In the genomic region with DNA sequence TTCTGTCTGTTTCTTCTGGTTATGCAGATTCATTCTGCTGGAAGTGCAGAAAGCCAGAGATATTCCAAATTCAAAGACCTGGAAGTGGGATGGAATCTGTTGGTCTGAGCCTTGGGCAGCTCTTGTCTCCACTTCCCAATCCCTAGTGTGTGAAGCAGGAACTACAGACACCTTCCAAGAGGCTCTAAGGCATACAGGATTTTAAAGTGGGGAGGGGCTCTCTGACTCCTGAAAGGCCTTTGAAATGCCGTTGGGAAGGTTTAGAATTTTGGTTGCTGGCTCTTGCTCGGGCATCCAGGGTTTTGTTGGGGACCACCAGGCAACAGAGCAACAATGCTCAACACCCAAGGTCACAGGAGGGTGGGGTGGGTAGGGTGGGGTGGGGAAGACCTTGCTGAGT, we compare ENCODE assay signal across 16 mouse cellular contexts. TPM values are rescaled to one million over a fixed set of nuclear protein-coding genes. Genes with fewer than 3 reads are reported as not detected.
A peak's percentile ranks its signal among the peaks of the same experiment; 100 is the strongest.
DNase-seq lines count a peak whose midpoint lies in the region; ATAC-seq and TF ChIP-seq lines count a peak whose summit lies in the region.
"Had no signal": no experiment of that assay in that cellular context is flagged by ENCODE, and none has a peak within 500 bp of the region (broad histone marks: within the 10 kb centered on the region; RNA-seq: fewer than 3 reads in every experiment).

No protein-coding gene starts in this region.

- no peaks in the 10 kb centered on the region for H3K27me3 ChIP-seq in hindbrain, embryonic 12.5 days
- H3K27me3 ChIP-seq: embryonic facial prominence, embryonic 13.5 days; hindbrain, embryonic 13.5 days; Patski had no signal

- no peak; the same call in 1 of the 2 replicates for TF ChIP-seq CTCF in left cerebral cortex, adult 2 months (IDR thresholded peaks at IDR 0.05)

- no peaks in the 10 kb centered on the region for H3K9me3 ChIP-seq in ES-E14 (ENCODE audit: control insufficient read depth, insufficient read depth, low read depth, low read length)
- no peaks in the 10 kb centered on the region for H3K9me3 ChIP-seq in hindbrain, embryonic 12.5 days (replicated peaks)
- H3K9me3 ChIP-seq: embryonic facial prominence, embryonic 13.5 days; heart, embryonic 10.5 days; hindbrain, embryonic 13.5 days had no signal

- H3K9ac ChIP-seq in ES-E14 (ENCODE audit: insufficient read depth, low read depth, low read length, poor library complexity, severe bottlenecking): no peak overlapping the region
- H3K9ac ChIP-seq in hindbrain, embryonic 12.5 days: no peak overlapping the region
- H3K9ac ChIP-seq: embryonic facial prominence, embryonic 13.5 days; hindbrain, embryonic 13.5 days had no signal

- in situ Hi-C loops in ES-E14 (cut with MboI; ENCODE audit: low sequenced_read_pairs in 2 of 2, unreplicated experiment in 2 of 2): no loop called here

- intact Hi-C loops in left cerebral cortex, adult 2 months (cut with DNase I): no loop called here

- H3K36me3 ChIP-seq in ES-E14 (ENCODE audit: control insufficient read depth, insufficient read depth, low read length, poor library complexity, severe bottlenecking): no peaks in the 10 kb centered on the region
- H3K36me3 ChIP-seq in hindbrain, embryonic 12.5 days: no peaks in the 10 kb centered on the region
- H3K36me3 ChIP-seq: embryonic facial prominence, embryonic 13.5 days; heart, embryonic 10.5 days; hindbrain, embryonic 13.5 days had no signal

- WGBS in hindbrain, embryonic 12.5 days: 63% methylated on average over 2 of the region's 2 CpGs

- H3K4me3 ChIP-seq in left cerebral cortex, adult 2 months: no peak overlapping the region
- no peak overlapping the region for H3K4me3 ChIP-seq in ES-E14 (ENCODE audit: insufficient read depth in 1 of 2, low read depth in 1 of 2, low read length in 2 of 2, poor library complexity in 1 of 2, severe bottlenecking in 1 of 2)
- H3K4me3 ChIP-seq in brown adipose tissue, adult 24 weeks (ENCODE audit: insufficient read depth, low read depth, low read length): no peak overlapping the region
- no peak overlapping the region for H3K4me3 ChIP-seq in hindbrain, embryonic 12.5 days
- H3K4me3 ChIP-seq: embryonic facial prominence, embryonic 13.5 days; gastrocnemius, adult 2 months; heart, embryonic 10.5 days; hindbrain, embryonic 13.5 days had no signal

- H3K4me2 ChIP-seq in hindbrain, embryonic 12.5 days (replicated peaks): no peak overlapping the region
- H3K4me2 ChIP-seq: embryonic facial prominence, embryonic 13.5 days; hindbrain, embryonic 13.5 days had no signal

- H3K4me1 ChIP-seq in ES-E14 (ENCODE audit: control insufficient read depth in 2 of 2, insufficient read depth in 2 of 2, low read length in 2 of 2, poor library complexity in 1 of 2): peaks cover 9 to 10% of the 10 kb centered on the region in 2 experiments
- peaks cover 7% of the 10 kb centered on the region for H3K4me1 ChIP-seq in brown adipose tissue, adult 24 weeks (ENCODE audit: control insufficient read depth, insufficient read depth, insufficient read length, low read length)
- peaks cover 36% of the 10 kb centered on the region for H3K4me1 ChIP-seq in hindbrain, embryonic 12.5 days

- peak overlapping the region; percentile 53; the same call in 1 of the 2 replicates for H3K27ac ChIP-seq in left cerebral cortex, adult 2 months
- H3K27ac ChIP-seq in ES-E14 (ENCODE audit: insufficient read depth, low read depth, low read length, poor library complexity, severe bottlenecking): no peak overlapping the region
- 0 out of 2 replicates have a peak overlapping the region, but pooled peaks have one; percentile 15 for H3K27ac ChIP-seq in brown adipose tissue, adult 24 weeks (replicated peaks; ENCODE audit: low read depth, low read length)
- no peak overlapping the region for H3K27ac ChIP-seq in hindbrain, embryonic 12.5 days
- H3K27ac ChIP-seq: embryonic facial prominence, embryonic 13.5 days had no signal

- DNase-seq in left cerebral cortex, adult 2 months (ENCODE audit: extremely low spot score in 1 of 2, low spot score in 2 of 2): no peak
- no peak for DNase-seq in left cerebral cortex, adult 18-20 months (ENCODE audit: low spot score in 2 of 2)
- peak; percentile 69 for DNase-seq in ES-CJ7 (ENCODE audit: low read depth, low spot score)
- peak; percentile 19 for DNase-seq in ES-E14 (ENCODE audit: low read depth, low spot score)
- no peak for DNase-seq in adrenal gland, postnatal 14 days
- DNase-seq: adrenal gland, adult 8-10 months; gastrocnemius, adult 2 months; gastrocnemius, postnatal 25 days had no signal

- ATAC-seq in hindbrain, embryonic 12.5 days (ENCODE audit: low FRiP score): no peak
- ATAC-seq: forebrain, embryonic 14.5 days; hindbrain, postnatal 0 days; Patski had no signal

TF ChIP-seq in ES-E14, 5 proteins besides CTCF, POLR2A, EP300 and RAD21:
- TF ChIP-seq HCFC1 (IDR thresholded peaks at IDR 0.05; ENCODE audit: borderline replicate concordance, insufficient read depth, low read length) (no peak), ZNF384 (IDR thresholded peaks at IDR 0.05; ENCODE audit: low read depth, low read length) (no peak), ZC3H11A (IDR thresholded peaks at IDR 0.05; ENCODE audit: borderline replicate concordance, low read depth, low read length) (no peak), MAFK (IDR thresholded peaks at IDR 0.05; ENCODE audit: insufficient read depth, low read depth, low read length) (no peak), CHD2 (IDR thresholded peaks at IDR 0.05; ENCODE audit: low read depth, low read length) (no peak)
TF ChIP-seq in ES-E14: peak in this region for 0.

RNA-seq across cellular contexts. Expression of a gene that starts 9.3 kb away (rescaled TPM):
- 1,000 to 10,000 TPM; 1,061 to 1,220 TPM for total RNA-seq in left cerebral cortex, adult 2 months (2021)
- 1,000 to 10,000 TPM; 1,087 to 1,156 TPM for total RNA-seq in left cerebral cortex, adult 18-20 months (2021)
- 59.4 and 99.0 TPM in 2 replicates for total RNA-seq in ES-E14 (2012; rRNA removed)
- 62.3 and 63.4 TPM in 2 replicates for polyA plus RNA-seq in brown adipose tissue, adult 24 weeks (2012; ENCODE audit: insufficient read depth, insufficient read length, missing spikeins)
- 461 and 499 TPM in 2 replicates for polyA plus RNA-seq in hindbrain, embryonic 12.5 days (2016; fragmentation: Nextera tagmentation; extraction: Ambion mirVana)
- total RNA-seq in adrenal gland, postnatal 14 days (2021): 162 and 166 TPM in 2 replicates

Comparison
In these comparisons a context has a peak if more than half of its experiments do, and no peak if none do; other contexts are left out.
1. DNase-seq: peak in ES-CJ7 (single experiment) and ES-E14 (single experiment); none in left cerebral cortex, adult 2 months (0 of 2), left cerebral cortex, adult 18-20 months (0 of 2) and adrenal gland, postnatal 14 days (single experiment).
2. H3K27ac ChIP-seq: peak in left cerebral cortex, adult 2 months (single experiment) and brown adipose tissue, adult 24 weeks (single experiment); none in ES-E14 (single experiment) and hindbrain, embryonic 12.5 days (single experiment).